Mouse (Mus musculus) ES-Bruce4 (cell line): ENCODE results near the gene Fam172a. TPM values are rescaled to one million over a fixed set of nuclear protein-coding genes. Genes with fewer than 3 reads are reported as not detected.

Source experiments
- H3K27ac ChIP-seq: 2 replicates; pipeline ENCODE4 v1.5.1; 2012; ENCODE audit warnings: low read length, inconsistent platforms; ENCODE audit not compliant: insufficient read depth
- H3K27me3 ChIP-seq: 2 replicates; pipeline ENCODE4 v1.6.1; 2012; ENCODE audit warnings: mild to moderate bottlenecking, low read length, inconsistent platforms; ENCODE audit not compliant: control insufficient read depth, poor library complexity, insufficient read depth, severe bottlenecking
- H3K36me3 ChIP-seq: 2 replicates; pipeline ENCODE4 v1.6.1; 2012; ENCODE audit warnings: inconsistent platforms, mild to moderate bottlenecking, low read length, moderate library complexity; ENCODE audit not compliant: control insufficient read depth, poor library complexity, insufficient read depth, severe bottlenecking
- H3K4me1 ChIP-seq: one replicate; pipeline ENCODE4 v1.8.1; 2011; ENCODE audit warnings: low read length; ENCODE audit not compliant: control insufficient read depth, insufficient read depth
- H3K4me3 ChIP-seq: 2 replicates; pipeline ENCODE4 v1.5.1; 2011; ENCODE audit warnings: low read depth, mild to moderate bottlenecking, low read length
- H3K9ac ChIP-seq: 2 replicates; pipeline ENCODE4 v1.6.1; 2012; ENCODE audit warnings: low read depth, mild to moderate bottlenecking, inconsistent platforms; ENCODE audit not compliant: poor library complexity, severe bottlenecking
- H3K9me3 ChIP-seq: replicated peaks from 2 replicates; pipeline ENCODE4 v1.6.1; 2012; ENCODE audit warnings: mild to moderate bottlenecking, low read length, inconsistent platforms; ENCODE audit not compliant: control insufficient read depth, poor library complexity, insufficient read depth, severe bottlenecking
- CTCF ChIP-seq: IDR thresholded peaks from one replicate; pipeline ENCODE4 v1.8.1; 2011; ENCODE audit warnings: low read depth, low read length
- EP300 ChIP-seq: IDR thresholded peaks from 2 replicates; pipeline ENCODE4 v1.6.1; 2011; ENCODE audit warnings: low read depth, low read length; ENCODE audit not compliant: insufficient read depth
- POLR2A ChIP-seq: IDR thresholded peaks from one replicate; pipeline ENCODE4 v1.8.1; 2011; ENCODE audit warnings: low read length; ENCODE audit not compliant: insufficient read depth
- polyA plus RNA-seq: library from polyadenylated mRNA; stranded (reverse); fragments of >200 nt; gene quantifications from 2 replicates; pipeline ENCODE4 v1.2.4, GENCODE M21; 2011; ENCODE audit warnings: low read depth; ENCODE audit not compliant: missing spikeins, insufficient read depth, insufficient read length

Gene Fam172a
- polyA plus RNA-seq, 1 experiment: 16.7 TPM

GRCm38 (mm10) chr13:77982105-77982851, 280.4 kb downstream of the Fam172a start:
- Histone ChIP-seq H3K27me3 (no peaks in the 10 kb centered on the region), H3K27ac (no peak overlapping the region), H3K9me3 (no peaks in the 10 kb centered on the region), H3K36me3 (no peaks in the 10 kb centered on the region), H3K4me3 (no peak overlapping the region), H3K4me1 (no peaks in the 10 kb centered on the region), H3K9ac (no peak overlapping the region)
- TF ChIP-seq EP300 (no peak), CTCF (no peak), POLR2A (no peak)

- TF ChIP-seq EP300: no peak
- no peak for TF ChIP-seq POLR2A
- no peak for TF ChIP-seq CTCF
- no peaks in the 10 kb centered on the region for H3K9me3 ChIP-seq
- H3K27ac ChIP-seq: no peak overlapping the region
- no peak overlapping the region for H3K9ac ChIP-seq
- H3K4me1 ChIP-seq: no peaks in the 10 kb centered on the region
- H3K4me3 ChIP-seq: no peak overlapping the region
- H3K27me3 ChIP-seq: no peaks in the 10 kb centered on the region
- no peaks in the 10 kb centered on the region for H3K36me3 ChIP-seq
Measured at GRCm38 (mm10) chr13:77982852-77983202, 281.0 kb downstream of the Fam172a start.

- Histone ChIP-seq H3K4me1 (no peaks in the 10 kb centered on the region), H3K9me3 (no peaks in the 10 kb centered on the region), H3K36me3 (no peaks in the 10 kb centered on the region), H3K27me3 (no peaks in the 10 kb centered on the region), H3K4me3 (no peak overlapping the region), H3K9ac (no peak overlapping the region), H3K27ac (no peak overlapping the region)
- TF ChIP-seq EP300 (no peak), POLR2A (no peak), CTCF (no peak)
Measured at GRCm38 (mm10) chr13:77991189-77991886, 289.5 kb downstream of the Fam172a start.

GRCm38 (mm10) chr13:78004649-78005048, 302.8 kb downstream of the Fam172a start:
- H3K27ac ChIP-seq: no peak overlapping the region
- H3K4me3 ChIP-seq: no peak overlapping the region
- H3K36me3 ChIP-seq: no peaks in the 10 kb centered on the region
- no peaks in the 10 kb centered on the region for H3K9me3 ChIP-seq
- H3K4me1 ChIP-seq: no peaks in the 10 kb centered on the region
- TF ChIP-seq POLR2A (no peak), EP300 (no peak), CTCF (no peak)
- no peaks in the 10 kb centered on the region for H3K27me3 ChIP-seq
- H3K9ac ChIP-seq: no peak overlapping the region

- H3K27me3 ChIP-seq: no peaks in the 10 kb centered on the region
- no peak overlapping the region for H3K27ac ChIP-seq
- H3K9ac ChIP-seq: no peak overlapping the region
- no peaks in the 10 kb centered on the region for H3K9me3 ChIP-seq
- no peaks in the 10 kb centered on the region for H3K4me1 ChIP-seq
- TF ChIP-seq POLR2A: no peak
- TF ChIP-seq EP300: no peak
- TF ChIP-seq CTCF: no peak
- no peak overlapping the region for H3K4me3 ChIP-seq
- no peaks in the 10 kb centered on the region for H3K36me3 ChIP-seq
Measured at GRCm38 (mm10) chr13:78005344-78005743, 303.5 kb downstream of the Fam172a start.

- H3K4me1 ChIP-seq: no peaks in the 10 kb centered on the region
- H3K9ac ChIP-seq: no peak overlapping the region
- no peak overlapping the region for H3K27ac ChIP-seq
- no peaks in the 10 kb centered on the region for H3K36me3 ChIP-seq
- H3K9me3 ChIP-seq: no peaks in the 10 kb centered on the region
- H3K27me3 ChIP-seq: no peaks in the 10 kb centered on the region
- H3K4me3 ChIP-seq: no peak overlapping the region
- TF ChIP-seq CTCF (no peak), POLR2A (no peak), EP300 (no peak)
Measured at GRCm38 (mm10) chr13:78010176-78010575, 308.3 kb downstream of the Fam172a start.
